Mouse (Mus musculus) olfactory bulb, adult 2 months (tissue): ENCODE results near the gene Napa.

Experiments used
- CTCF ChIP-seq: fragments of 200-500 bp; IDR thresholded peaks from 2 replicates; pipeline ENCODE4 v1.5.1; 2012; ENCODE audit warnings: low read depth, mild to moderate bottlenecking, low read length, moderate library complexity; ENCODE audit not compliant: insufficient read depth
- POLR2A ChIP-seq: fragments of 200-500 bp; IDR thresholded peaks from 2 replicates; pipeline ENCODE4 v1.6.1; 2012; ENCODE audit warnings: mild to moderate bottlenecking, low read depth, low read length, moderate library complexity; ENCODE audit not compliant: insufficient read depth

DNA sequence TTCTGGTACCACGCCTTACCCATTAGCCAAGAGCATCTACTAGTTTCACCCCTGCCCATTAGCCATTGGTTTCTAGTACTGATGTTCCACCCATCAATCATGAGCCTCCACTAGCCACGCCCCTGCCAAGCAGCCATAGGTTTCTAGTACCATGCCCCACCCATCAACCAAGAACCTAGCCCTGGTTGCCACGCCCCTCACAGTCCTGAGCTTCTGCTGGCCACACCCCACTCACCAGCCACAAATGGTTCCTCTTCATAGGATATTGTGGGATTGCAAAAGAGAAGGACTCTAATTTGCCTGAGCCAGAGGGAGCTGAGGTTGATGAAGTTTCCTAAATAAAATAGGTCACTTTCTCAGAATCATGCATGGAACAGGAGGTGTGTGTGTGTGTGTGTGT, 62.4 kb downstream of the Napa start:
- TF ChIP-seq POLR2A (no peak), CTCF (no peak)
